Mouse (Mus musculus) T-helper 17 cell (primary cell): ENCODE results near the gene Smc6.

Experiments used
- in situ Hi-C, 2 experiments: fragments of 300-600 bp; cut with MboI, MseI; formaldehyde crosslinking; loops; 1 replicate in 1 of 2; 2 replicates in 1 of 2; pipeline ENCODE4 v1.15.1; 2025; ENCODE audit warnings: high pct_unique_total_duplicates in 2 of 2

Smc6 gene

DNA sequence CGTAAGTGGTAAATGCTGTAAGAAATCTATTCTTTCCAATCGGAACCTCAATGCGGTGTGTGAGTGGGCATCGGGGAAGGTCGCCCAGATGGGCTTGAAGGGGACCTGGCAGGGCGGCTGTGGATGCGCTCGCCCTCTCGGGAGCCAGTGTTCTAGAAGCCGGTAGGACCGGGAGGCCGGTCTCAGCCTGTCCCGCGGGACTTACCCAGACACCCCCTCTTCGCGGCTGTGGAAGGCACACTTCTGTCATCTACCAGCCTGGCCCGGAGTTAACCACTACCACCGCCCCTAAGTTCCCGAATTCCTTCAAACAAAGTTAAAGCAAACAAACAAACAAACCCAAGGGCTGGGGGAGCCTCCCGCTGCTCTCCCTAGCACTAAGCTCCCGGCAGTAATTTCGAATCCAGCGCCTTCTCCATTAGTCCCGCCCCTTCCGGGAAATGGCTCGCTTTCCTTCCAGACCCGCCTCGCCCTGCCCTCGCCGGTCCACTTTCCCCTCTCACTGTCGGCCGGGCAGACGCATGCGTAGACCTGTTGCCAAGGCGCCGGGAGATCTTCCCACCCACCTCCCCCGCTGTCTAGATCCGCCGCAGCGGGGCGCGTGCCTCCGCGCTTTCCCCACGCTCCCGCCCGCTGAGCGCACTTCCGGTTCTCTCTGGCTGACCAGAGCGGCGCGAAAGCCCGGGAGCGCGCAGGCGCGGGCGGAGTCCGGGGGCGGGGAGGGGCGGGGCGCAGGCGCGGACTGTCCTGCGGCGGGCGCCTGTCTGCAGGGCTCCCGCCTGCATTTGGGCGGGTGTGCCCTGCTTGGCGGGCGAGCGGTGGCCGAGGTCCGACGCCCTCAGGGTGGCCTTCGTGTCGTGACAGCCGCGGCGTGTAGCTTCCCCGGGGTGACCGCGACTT is at the start of gene Smc6, which contains the start of gene Gen1:
Gene Smc6, plus strand, starts transcription at position 505 of the 900 bp plus-strand sequence.
Gene Gen1, minus strand, starts transcription at position 420 of the 900 bp plus-strand sequence.
- in situ Hi-C loops = no loop called here

DNA sequence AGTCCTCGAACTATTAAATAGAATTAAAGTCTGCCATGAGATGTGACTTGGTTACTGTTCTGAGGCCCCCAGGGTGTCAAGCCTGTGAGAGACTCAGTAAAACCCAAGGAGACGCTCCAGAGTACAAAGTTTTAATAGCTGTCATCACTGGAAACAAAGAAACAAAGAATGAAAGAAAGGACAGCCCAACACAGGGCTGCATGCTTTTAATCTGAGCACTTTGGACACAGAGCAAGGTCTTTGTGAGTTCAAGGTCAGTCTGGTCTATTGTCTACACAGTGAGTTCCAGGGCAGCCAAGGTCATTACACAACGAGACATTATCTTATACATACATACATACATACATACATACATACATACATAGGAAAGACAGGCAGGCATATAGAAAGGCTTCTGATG is 49.2 kb upstream of the Smc6 start:
- in situ Hi-C loops = loop anchor here (25.0 kb wide), 2 partner anchors 829 to 1721 kb away; partner anchors contain the start of genes Rdh14 (in 2 of the 2) and Mycn (in 1 of the 2)

DNA sequence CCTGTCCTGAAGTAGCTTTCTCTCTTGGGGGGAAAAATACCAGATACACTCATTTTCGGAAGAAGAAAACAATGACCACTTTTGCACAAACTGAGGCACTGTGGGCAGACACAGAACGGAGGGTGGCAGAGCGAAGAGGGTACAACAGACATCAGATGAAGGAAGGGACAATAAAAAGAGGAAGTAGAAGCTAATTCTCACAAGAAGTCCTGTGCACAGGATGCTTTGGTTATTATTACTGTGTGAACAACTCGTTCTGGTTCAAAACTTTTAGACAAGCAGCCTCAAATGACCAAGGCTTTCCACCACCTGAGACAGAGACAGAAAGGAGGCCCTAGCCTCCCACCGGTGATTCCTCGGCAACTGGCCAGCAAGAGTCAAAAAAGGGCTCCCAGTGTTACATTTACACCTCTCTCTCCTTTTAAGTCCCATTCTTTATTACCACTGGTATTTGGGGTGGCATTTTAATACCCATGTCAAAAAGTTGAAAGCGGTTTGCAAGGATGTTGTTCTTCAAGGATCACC is 47.9 kb upstream of the Smc6 start:
- in situ Hi-C loops = loop anchor here (25.0 kb wide), 2 partner anchors 830 to 1720 kb away; partner anchors contain the start of genes Rdh14 (in 2 of the 2) and Mycn (in 1 of the 2)

DNA sequence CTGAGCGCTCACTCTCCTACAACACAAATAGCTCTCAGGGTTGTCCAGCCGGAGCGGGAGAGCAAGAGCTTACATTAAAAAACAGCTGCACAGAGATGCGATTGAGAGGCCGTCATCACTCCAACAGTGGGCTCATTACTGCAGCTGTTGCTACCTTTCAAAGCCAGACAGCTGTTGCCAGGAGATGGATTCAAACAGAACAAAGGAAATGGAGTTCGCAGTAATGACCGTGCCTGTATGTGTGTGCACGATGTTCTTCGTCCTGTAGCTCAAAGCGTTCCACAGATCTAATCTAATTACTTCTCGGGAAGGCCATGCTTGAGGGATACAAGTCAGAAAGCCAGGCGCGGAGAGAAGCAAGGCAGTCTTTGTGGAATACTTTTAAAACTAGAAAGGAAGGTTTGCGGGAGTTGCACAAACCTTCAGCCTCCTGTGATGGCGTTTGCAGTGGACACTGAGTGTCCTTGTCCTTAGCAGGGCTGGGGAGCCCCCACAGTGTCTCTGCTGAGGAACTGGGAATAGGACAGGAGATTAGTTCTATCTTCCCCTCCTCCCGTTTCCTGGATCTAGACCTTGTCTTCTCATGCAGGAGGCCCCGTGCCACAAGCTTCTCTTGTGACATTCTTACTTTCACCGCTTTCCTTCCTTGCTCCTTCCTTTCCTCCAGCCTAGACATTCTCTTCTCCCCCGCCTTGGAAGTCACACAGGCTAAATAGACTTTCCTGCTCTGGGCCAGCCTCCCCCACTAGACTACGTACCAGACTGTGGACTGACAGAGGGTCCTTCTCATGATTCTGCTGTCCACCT is 44.0 kb upstream of the Smc6 start:
- in situ Hi-C loops = loop anchor here (10.0 to 25.0 kb wide), 3 partner anchors 834 to 1967 kb away; partner anchors contain the start of genes Rdh14 (in 2 of the 2) and Mycn (in 1 of the 2)

DNA sequence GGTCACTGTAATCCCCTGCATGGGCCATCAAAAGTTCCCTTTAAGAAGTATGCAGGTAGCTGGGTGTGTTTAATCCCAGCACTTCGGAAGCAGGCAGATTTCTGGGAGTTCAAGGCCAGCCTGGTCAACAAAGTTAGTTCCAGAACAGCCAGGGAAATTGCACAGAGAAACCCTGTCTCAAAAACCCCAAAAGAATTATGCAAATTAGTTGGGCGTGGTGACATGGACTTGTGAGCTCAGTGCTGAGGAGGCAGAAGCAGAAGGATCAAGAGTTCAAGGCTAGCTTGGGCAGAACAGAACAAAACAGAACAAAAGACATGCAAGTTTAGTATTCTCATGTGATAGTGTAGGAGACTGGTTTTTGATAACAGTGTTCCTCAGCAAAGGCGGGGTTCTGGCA is 43.1 kb upstream of the Smc6 start:
- in situ Hi-C loops = loop anchor here (10.0 to 25.0 kb wide), 3 partner anchors 835 to 1968 kb away; partner anchors contain the start of genes Rdh14 (in 2 of the 2) and Mycn (in 1 of the 2)

DNA sequence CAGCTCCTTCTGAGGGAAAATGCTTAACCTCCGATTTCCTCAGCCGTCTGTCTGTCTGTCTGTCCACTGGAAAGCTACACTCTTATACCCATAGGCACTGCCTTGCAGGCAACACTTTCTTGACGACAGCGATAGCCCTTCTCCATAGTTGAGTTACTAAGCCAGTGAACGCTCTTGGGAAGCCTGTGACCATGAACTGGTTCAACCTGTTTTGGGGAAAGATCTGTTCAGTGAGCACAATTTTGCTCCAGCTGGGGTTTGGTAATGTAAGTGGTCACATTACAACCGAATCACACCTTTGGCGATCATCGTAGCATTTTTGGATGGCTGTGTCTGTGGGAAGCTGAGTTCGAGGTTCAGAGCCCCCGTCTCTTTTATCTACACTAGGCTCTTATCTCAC is 42.6 kb upstream of the Smc6 start:
- in situ Hi-C loops = loop anchor here (10.0 to 25.0 kb wide), 3 partner anchors 836 to 1968 kb away; partner anchors contain the start of genes Rdh14 (in 2 of the 2) and Mycn (in 1 of the 2)

DNA sequence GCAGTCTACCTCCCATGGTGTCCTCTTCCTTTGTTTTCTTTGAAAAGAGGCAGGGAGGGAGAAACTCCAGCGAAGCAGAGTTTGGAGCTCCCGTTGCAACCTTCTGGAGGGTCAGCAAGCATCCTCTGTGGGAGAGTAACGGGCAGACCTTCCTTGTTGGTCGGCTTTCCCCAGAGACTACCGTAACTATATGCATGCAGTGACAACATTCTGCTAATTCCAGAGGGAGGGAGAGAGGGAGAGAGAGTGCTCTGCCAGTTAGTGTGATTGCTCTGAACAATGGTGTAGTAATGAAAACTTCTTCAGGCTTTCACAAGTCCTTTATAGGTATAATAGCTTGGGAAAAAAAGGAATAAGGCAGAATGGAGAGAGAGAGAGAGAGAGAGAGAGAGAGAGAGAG is 41.0 kb upstream of the Smc6 start:
- in situ Hi-C loops = loop anchor here (10.0 to 25.0 kb wide), 3 partner anchors 837 to 1970 kb away; partner anchors contain the start of genes Rdh14 (in 2 of the 2) and Mycn (in 1 of the 2)

DNA sequence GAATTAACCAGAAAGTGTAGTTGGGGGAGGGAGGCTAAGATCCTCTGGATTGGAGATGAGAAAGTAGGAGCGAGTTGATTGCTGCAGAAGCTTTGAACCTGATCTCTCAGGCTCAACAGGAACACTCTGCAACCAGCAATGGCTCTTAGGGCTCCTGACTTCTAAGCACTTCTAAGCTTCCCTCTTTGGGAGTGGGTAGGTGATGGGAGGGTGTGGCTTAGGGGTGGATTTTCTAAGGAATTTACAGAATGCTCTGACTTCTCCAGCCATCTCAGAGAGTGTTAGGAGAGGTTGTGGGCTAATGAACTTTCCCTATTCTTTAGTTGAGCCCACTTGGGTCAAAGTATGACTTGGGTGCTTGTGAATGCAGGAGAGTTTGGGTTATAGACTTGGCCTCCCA is 39.6 kb upstream of the Smc6 start:
- in situ Hi-C loops = loop anchor here in 1 of 2 experiments (10.0 kb wide), 1 partner anchor 1971 kb away; no protein-coding TSS in a partner anchor

DNA sequence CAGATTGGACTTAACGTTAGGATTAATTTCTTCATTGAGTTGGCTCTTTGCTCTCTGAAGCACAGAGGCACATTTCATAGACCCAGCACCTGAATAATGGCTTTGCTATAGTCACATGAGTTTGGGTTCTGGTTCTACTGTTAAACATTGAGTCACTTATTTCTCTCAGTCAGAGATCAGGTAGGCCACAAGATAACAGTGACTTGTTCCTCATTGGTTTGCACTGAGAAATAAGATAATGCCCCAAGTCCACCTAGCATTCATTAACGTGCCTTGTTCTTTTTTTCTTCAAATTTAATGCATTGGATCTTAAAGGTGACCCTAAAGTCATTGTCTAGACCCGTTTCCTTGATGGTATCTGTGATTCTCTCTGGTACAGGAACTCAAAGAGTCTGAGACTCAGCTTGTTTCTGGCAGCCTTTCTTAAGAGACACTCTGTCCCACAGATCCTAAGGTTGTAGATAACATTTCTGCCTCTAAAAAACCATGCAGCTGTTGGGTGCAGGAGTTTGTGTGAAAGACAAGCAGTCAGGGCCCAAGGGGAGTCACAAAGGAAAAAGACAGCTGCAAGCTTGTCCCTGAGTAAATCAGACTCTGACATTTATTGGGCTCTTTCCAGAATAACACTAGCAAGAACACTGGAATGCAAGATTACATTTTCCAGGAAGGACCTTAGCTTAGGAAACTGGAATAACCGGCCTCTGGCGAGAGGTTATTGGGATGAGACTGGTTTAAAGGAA is 39.0 kb upstream of the Smc6 start:
- in situ Hi-C loops = loop anchor here in 1 of 2 experiments (10.0 kb wide), 1 partner anchor 1972 kb away; no protein-coding TSS in a partner anchor

DNA sequence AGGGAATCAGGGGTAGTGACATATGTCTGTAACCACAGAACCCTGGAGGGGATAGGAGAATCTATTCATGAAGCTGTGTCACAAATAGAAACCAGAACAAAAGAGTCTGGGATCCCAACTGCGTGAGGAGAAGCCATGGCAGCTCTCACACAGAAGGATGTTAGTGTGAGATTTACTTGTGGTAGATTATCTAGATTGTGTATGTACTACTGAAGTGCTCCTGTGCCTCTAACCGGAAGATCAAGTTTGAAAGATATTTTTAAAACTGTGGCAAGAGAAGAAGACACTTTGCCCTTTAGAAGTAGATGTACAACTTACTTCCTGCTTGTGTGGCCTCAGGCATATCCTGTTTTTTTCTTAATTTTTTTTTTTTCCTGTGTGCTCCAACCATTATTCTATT is 35.4 kb upstream of the Smc6 start:
- in situ Hi-C loops = no loop called here

DNA sequence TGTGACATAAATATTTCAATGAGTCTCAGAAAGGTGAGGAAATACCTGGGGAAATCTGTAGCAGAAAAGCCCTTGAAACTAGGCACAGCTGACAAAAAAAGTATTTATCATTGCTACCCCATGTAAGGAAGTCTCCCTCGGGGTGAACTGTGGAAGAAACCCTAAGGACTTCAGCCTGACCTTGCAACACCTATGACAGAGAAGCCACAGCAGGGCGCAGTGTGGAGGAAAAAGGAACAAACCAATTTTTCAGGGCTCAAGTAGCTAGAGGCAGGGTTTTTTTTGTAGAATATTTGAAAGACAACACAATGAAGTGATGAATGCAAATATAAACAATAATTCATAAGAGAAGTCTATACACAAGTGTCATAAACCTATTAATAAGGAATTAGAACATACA is 29.7 kb upstream of the Smc6 start:
- in situ Hi-C loops = no loop called here

DNA sequence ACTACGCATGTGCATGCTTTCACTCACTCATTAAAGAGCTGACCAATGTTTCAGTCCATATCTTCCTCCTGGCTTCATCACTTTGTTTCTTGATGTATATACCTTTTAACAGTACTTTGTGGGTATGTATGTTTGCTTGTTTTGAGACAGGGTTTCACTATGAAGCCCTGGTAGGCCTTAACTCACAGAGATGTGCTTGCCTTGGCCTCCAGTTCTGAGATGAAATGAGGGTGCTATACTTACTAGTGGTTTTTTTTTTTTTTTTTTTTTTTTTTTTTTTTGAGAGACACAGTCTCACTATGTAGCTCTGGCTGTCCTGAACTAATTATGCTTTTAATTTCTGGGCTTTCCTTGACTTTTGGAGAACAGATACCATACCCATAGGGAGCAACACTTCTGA is 18.2 kb upstream of the Smc6 start:
- in situ Hi-C loops = no loop called here

DNA sequence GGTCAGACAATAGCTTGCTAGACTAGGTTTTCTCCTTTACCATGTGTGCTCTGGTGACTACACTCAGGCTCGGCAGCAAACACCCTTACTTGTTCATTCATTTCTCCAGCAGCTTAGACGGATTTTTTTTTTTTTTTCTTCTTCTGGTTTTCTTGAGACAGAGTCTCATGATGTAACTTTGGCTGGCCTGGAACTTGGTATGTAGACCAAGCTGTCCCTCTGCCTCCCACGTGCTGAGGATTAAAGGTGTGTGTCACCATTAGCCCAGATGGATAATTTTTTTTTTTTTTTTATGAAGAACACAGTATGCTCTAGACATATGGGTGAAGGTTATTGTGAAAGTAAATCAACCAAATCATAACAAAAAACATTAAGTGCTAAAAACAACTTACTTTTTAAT is 15.4 kb upstream of the Smc6 start:
- in situ Hi-C loops = no loop called here

DNA sequence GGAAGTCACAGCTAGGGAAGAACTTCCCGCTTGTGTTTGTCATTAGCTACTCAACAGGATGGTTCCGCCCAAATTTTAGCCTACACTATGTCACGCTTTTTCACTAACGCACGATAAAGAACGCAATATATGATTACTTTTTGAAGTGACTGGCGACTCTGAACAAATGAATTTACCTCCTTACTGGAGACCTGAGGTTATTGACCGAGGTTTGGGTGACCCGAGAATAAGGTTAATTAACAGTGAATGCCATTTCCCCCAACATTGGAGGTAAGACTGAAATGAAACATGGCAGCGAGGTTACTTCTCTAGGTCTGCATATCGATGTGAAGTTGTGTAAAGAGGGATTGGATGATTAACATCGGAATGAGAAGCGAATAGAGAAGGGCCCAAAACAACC is 791 bp upstream of the Smc6 start:
- in situ Hi-C loops = no loop called here

DNA sequence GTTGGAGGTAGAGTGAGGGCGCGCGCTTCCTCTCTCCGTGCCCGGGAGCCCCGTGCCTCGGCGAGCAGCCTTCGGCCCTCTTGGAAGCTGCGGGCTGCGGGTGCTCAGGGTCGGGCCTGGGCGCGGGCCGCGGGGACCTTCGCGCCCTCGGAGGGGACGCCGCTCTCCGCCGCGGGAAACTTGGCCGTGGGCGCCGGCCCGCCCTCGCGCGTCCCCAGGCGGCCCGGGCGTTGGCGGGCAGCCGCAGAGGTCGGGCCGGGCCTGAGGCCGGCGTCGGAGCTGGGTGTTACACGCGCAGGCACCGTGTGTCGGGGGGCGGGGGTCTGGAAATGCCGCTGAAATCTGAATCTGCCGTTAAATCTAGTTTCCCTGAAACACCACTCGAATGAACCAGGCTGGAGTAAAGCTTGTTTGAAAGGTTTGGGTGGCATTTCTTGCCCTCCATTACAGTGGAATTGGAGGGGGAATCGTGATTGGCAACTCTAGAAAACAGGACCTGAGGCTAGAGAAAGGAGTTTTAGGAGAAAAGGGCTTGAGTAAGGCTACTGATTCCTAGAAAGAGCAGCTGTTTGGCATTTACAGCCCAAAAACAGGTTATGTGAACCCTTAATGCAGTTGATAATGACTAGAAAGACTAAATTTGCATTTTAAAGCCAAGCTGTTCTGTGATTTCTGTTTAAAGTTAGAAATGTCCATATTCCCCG is 748 bp downstream of the Smc6 start:
- in situ Hi-C loops = no loop called here

DNA sequence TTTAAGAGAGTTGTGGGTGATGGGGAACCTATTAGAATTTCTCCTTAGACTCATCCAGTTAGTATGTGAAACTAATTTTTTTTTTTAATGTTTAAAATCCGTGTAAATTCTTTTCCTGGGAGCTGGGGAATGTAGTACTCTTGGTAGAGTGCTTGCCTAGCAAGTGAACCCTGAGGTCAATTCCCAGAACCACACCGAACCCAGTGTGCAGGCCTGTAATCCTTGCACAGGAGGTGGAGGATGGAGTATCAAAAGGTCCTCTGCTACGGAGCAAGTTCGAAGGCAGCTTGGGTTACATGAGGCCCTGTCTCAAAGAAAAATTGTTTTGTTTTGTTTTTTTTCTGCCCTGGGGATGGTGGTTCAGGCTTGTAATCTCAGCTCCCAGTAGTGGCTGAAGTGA is 1.3 kb downstream of the Smc6 start:
- in situ Hi-C loops = no loop called here

DNA sequence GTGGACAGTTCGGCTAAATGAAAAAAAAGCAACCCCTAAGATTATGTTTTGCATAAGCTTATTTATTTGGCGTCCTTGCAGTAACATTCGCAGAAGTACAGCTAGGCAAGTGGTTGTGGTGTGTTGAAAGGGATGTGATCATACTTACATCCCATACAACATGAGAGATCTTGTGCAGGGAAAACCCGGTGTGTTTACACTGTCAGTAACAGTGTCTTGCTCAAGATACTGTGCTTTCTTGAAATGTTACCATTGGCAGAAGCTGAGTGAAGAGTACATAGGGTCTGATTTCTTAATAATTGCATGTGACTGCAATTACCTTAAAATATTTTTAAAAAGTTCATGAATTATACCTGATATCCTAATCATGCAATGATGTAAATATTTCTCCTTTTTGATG is 6.9 kb downstream of the Smc6 start:
- in situ Hi-C loops = no loop called here

DNA sequence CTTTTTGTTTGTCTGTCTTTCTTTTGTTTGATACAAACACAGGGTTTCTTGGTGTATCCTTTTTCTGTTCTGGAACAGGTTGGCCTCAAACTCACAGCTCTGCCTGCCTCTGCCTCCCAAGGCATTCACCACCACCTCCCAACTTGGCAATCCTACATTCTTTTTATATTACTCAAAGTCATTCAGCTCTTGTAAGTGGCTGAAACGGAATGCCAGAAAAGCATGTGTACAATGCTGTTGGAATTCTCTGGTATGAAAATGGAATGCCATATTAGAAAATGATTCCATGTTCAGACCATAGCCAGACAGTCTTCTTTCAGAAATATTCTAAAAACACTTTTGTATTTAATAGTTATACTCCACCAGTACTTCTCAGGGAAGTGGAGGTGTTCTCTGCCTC is 7.5 kb downstream of the Smc6 start:
- in situ Hi-C loops = no loop called here

DNA sequence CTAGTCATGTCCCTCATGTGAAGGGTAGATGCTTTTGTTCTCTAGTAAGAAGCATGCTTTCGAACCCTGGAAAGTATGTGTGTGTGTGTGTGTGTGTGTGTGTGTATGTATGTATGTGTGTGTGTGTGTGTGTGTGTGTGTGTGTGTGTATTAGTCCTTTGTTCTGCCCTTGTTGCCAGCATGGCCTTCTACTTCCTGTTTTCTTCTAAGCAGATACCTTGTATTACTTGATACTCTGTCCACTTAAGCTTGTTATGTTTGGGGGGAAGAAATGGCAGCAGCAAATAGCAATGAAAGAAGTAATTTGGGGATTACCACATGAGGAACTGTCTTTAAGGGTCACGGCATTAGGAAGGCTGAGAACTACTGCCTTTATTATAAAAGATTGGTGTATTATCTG is 10.9 kb downstream of the Smc6 start:
- in situ Hi-C loops = no loop called here

DNA sequence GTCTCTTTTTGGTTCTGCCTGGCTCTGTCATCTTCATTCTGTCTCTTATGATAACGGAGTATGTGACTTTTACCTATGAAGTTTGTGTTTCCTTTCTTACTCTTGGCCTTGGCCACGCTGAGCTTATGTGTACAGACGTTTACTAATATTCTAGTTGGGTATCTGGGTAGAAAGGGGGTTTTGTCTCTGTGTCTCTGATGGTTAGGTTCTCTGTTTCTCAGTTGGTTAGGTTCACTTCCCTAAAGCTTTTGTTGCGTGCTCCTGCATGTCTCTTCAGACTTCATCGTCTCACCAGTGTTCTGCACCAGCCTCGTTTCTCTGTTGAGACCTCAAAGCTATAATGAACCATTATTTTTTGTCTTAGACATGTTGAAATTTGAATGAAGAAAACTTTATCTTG is 11.5 kb downstream of the Smc6 start:
- in situ Hi-C loops = no loop called here
